Mouse (Mus musculus) left cerebral cortex, adult 18-20 months (tissue): ENCODE data around the gene Cenpb. TPM values are rescaled to one million over a fixed set of nuclear protein-coding genes. Genes with fewer than 3 reads are reported as not detected.
A peak's percentile ranks its signal among the peaks of the same experiment; 100 is the strongest.

Experiments
- DNase-seq, 2 experiments: peaks; one replicate each; pipeline ENCODE4 v3.0.0; 2021 to 2022; ENCODE audit warnings: low spot score in 2 of 2, mixed read lengths in 1 of 2
- total RNA-seq, 2 experiments: library from RNA; stranded (reverse); gene quantifications; 2 replicates each; pipeline ENCODE4 v1.2.3; 2021

Cenpb gene
- total RNA-seq, 2 experiments from 2014 or later = 64.2 to 64.3 TPM

DNA sequence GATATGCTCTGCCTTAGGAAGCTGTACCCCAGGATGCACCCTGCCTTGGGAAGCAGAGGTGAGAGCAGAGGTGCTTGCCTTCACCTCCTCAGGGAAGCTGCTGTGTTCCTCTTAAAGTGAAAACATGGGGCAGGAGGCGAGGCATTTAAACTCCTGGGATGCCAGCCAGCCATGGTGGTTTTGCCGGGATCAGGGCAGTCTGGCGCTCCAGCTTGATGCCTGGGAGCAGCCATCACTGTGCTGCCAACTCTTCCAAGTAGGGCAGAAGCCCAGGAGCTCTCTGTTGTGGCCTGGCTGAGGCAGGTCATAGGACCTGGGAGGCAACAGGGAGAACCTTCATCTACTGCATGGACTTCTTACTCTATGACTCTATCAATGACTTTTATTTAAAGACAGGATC is 21.4 kb upstream of the Cenpb start:
- DNase-seq = no peak

DNA sequence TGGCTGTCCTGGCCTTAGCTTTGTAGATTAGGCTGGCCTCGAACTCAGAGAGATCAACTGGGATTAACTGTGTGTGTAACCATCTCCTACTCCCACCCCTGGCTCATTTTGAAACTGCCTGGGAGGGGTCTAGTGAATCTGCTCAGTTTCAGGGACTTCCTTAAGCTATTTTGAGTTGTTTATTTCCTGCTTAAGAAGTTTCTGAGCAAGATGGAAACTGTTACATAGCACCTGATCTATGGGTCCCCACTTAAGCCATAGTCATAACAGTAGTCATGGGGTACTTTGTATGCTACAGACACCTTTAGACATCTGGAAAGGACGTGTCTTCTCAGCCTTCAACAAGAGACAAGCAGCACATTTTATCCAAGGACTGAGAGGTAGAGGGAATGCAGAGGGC is 20.8 kb upstream of the Cenpb start:
- no peak for DNase-seq

DNA sequence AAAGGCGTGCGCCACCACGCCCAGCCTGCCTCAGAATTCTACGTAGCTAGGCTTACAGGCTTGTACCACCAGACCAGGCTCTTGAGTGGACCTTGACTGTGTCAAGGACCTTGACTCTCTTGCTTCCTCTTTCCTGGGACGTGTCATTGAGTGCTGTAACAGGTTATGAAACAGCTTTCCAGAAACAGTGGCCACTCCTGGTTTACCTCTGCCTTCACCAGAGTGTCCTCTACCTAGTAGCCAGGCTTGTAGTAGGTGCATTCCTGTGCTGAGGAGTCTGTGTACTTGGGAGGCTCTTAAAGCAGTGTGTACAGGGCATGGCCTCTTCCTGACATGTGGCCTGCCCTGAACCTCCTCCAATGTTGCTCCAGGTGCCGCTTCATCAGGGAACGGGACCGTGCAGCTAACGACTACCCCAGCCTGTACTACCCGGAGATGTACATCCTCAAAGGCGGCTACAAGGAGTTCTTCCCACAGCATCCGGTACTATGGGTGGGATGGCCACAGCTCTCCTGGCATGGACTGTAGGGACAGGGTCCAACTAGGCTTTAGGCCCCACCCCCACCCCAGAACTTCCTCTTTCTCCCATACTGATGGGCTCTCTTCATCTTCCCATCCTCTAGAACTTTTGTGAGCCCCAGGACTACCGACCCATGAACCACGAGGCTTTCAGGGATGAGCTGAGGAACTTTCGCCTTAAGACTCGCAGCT is 16.9 kb upstream of the Cenpb start:
- DNase-seq = no peak

DNA sequence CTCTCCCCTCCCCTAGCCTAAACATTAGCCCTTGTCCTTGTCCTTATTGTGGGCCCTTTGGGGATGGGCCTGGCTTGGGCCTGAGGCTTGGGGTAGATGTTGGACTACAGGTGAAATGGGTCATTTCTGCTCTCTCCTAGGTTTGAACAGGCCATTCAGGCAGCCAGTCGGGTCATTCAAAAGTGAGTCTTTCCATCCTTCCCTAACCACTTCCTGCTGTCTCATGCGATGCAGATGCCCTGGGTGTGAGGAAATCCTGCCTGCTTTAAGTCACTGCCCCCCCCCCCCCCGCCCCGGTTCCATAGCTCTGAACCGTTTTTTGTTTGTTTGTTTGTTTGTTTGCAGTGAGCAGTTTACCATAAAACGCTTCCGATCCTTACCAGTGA is 11.1 kb upstream of the Cenpb start:
- no peak for DNase-seq

DNA sequence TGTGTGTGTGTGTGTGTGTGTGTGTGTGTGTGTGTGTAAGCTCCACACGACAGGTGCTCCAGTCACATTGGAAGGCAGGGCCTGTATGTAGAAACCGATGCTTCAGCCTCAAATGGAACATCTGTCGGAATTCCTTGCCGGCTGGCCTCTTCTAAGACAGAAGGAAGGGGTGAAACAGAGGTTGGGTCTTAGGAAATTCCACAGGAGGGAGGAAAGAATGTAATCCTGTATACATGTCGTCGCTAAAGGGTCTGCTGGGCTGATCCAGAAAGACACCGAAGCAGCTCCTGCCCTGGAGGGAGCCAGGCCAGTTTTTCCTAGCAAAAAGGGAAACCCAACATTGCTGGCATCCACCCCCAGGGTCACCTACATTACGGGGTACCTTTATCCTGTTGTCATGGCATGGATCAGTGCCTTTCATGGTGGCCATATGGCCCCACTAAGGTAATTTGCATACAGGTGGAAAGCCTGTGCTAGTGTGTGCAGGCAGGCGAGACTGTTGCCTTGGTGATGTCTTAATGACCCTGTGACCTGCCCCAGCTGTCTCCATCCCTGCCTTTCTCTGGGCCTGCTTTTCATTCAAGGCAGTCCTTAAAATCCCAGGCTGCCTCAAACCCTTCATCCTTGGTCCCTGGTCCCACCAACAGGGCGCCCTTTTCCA is 10.6 kb upstream of the Cenpb start:
- no peak for DNase-seq

DNA sequence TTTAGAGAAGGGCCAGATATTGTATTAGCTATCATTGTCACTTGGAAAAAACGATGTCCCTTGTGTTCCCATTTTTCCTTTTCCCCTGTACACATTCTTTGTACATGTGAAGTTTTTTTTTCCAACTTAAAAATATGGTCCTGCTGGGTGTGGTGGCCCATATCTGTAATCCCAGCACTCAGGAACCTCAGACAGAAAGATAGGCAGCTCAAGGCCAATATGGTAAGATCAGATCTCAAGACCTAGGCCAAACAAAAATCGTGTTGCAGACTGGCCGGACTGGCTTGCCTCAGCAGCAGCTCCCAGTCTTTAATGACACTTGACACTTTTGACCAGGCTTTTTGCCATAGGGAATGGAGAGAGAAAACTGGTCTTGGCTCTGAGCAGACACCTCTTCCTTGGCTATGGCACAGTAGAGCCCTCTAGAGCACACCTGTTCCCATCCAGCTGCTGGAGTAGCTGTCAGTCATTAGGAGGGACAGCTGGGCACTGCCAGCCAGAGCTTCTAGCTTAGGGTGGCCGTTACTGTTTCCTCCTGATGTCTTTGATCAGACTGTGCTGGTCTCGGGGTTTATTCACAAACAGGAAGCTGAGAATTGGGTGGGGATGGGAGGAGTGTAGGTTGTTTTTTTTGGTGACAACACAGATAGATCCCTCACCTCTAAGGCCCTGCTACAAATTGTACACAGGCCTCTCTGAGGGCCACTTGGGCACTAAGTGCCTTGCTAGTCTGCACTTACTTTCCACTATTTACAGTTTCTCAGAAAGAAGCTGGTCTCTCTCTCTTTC is 9.8 kb upstream of the Cenpb start:
- no peak for DNase-seq

DNA sequence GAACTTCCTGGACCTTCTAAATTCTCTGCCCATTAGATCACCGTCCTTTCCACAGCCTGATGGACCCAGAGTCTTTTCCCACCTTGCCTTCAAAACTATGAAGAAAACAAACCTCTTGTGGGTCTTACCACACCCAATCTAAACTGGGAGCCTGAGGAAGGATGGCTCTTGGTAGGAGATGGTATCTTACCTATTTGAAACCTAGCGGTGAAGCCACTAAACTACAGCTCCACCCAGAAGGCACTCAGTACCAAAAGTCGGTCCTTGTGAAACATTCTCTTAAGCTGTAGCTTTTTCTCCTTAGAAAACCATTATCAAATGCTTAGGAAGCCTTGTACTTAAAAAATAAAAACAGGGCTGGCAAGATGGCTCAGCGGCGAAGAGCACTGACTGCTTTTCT is 8.4 kb upstream of the Cenpb start:
- DNase-seq = no peak

DNA sequence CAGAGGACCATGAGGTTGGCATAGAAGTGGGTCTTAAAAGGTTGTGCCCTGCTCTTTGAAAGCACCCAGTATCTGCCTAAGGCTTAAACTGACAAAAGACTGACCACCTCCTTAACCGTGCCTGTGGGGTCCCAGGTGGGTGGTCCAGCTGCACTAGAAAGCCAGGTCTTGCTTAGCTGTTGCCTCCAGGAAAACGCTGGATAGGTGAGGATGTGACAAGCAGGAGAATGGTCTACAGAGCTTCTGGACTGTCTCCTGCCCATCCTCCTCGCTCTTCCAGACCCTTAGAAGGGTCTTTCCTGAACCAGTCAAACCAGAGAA is 7.7 kb upstream of the Cenpb start:
- DNase-seq = no peak

DNA sequence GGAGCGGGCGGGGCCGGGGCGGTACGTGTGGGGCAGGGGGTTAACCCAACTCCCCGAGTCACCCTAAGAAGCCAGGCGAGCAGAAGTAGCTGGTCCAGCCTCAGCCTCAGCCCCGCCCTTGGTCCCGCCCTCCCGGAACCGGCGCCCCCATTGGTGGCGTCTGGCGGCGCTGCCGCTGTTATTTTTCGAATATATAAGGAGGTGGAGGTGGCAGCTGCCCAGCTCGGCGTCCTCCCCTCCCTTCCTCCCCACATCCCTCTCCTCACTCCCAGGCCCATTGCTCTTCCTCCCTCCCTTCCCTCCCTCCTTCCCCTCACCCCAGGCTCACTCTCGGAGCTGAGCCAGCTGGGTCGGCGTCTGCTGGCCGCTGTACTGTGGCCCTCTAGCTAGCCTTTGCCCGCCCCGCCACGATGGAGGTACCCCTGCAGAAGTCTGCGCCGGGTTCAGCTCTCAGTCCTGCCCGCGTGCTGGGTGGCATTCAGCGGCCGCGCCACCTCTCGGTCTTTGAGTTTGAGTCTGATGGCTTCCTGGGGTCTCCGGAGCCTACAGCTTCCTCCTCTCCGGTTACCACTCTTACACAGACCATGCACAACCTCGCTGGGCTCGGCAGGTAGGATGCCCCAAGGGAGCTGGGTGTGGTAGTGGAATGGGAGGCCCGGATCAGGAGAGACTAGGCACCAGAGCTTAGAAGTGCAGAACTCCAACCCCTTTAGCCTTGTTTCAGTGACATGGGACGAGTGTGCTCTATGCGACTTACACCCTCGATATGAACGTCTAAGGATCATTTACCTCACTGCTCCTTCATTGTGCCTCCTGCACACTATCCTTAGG is 7.1 kb upstream of the Cenpb start, which contains the start of the genes Cdc25b and Spef1:
TSS of gene Cdc25b (plus strand) at position 179 of the 831 bp plus-strand sequence.
TSS of gene Spef1 (minus strand) at position 512 of the 831 bp plus-strand sequence.
- peak; percentile 73 to 84 for DNase-seq

DNA sequence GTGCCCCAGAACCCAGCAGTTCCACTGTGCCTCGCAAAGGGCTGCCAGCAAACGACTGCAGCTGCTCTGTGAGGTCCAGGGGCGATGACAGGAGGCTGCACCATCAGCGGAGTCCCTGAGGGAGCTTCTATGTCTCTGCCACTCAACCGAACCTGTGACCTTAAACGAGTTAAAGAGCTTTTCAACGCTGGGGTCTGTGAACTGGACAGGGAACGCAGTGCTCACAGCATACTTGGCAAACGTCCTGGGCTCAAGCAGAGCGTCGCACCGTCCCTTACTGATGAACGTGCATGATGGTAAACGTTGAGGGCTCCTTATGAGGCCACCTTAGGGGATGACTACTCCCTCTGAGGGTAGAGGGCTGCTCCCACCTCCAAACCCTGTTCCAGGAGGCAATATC is 6.5 kb upstream of the Cenpb start:
- DNase-seq = no peak

DNA sequence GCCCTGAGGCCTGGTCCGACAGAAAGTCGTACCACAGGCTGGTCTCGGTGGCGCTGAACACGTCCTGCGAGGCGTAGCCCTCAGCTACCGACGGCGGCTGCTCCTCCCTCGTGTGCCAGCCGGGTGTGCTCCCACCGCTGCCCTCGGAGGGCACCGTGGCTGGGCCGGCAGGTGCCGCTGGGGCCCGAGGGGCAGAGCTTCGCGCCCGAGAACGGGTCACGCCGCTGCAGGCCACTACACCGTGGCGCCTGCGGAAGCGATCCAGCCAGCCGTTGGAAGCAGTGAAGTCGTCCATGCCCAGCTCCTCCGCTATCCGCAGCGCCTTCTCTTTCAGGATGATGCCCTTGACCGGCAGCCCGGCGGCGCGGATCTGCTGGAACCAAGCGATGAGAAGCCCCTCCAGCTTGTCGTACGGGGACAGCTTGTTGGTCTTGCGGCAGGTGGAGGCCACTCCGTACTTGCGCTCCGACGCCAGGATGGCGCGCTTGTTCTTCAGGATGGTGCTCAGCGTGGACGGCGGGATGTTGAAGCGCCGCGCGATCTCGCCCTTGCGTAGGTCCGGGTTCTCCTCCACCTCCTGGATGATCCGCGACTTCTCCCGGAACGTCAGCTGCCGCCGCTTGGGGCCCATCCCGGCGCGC is 501 bp downstream of the Cenpb start:
- DNase-seq = peak; percentile 42 to 58

DNA sequence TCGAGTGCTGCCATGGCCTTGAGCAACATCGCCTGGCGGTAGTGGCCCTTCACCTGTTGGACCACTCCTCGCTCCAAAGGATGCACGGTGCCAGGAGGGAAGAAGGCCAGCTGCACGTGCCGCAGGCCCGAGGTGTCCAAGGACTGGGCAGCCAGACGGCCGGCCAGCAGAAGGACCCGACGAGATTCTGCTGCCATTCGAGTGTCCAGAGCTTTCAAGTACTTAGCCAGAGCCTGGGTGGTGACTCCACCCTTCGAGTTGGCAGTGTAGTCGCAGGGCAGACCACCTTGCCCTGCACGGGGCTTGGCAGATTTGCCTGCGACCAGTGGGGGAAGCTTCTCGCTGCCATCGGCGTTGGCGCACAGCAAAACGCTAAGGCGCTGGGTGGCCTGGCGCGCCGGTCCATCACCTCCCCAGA is 1.0 kb downstream of the Cenpb start:
- peak in 1 of 2 experiments; percentile 23 for DNase-seq

DNA sequence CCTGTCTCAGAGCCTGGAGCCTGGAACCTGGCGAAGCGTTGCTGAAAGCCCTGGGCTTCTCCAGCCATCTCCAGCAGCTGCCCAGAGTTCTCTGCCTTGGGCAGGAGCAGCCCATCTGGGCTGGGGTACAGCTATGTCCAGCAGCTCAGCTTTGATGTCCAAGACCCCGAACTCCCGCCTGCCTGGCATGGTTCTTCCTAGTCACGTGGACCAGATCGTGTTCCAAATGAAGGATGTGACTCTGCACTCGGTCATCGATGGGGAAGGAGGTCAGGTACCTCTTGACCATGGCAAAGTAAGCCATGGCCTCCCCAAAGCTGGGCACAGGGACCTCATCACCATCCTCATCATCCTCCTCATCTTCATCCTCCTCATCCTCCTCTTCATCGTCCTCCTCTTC is 1.9 kb downstream of the Cenpb start:
- no peak for DNase-seq

DNA sequence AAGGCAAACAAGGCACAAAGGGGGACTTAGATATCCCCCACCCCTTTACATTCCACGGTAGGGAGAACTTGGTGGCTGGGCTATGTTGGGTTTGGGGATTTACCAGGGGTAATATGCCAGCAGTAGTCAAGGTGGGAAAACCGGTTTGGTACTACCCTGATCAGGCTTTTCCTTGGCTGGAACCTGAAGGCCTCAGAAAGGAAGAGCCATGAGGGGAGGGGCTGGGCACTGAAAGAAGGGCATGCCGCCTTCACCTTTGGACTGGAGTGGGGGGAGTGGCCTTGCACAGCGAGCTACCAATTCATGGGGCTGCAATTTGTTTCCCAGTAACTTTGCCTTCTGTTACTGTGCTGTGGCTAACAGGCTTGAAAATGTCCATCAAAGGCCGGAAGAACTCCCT is 3.4 kb downstream of the Cenpb start:
- no peak for DNase-seq

DNA sequence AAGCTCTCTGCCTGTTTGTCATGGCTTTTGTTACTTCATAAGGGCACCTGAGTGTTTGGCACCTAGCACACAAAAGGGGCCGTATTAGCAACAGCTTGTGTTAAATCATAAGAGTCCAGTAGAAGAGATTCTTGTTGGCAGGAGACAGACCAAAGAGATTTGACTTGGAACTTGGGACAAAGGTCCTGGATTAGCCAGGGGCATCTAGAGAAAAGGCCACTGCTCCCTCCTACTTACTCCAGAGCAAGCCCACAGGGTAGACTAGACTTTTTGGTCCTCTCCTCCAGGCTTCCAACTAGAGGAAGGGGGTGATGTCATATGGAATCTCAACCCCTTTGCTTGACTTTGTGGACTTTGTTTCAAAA is 3.9 kb downstream of the Cenpb start:
- no peak for DNase-seq

DNA sequence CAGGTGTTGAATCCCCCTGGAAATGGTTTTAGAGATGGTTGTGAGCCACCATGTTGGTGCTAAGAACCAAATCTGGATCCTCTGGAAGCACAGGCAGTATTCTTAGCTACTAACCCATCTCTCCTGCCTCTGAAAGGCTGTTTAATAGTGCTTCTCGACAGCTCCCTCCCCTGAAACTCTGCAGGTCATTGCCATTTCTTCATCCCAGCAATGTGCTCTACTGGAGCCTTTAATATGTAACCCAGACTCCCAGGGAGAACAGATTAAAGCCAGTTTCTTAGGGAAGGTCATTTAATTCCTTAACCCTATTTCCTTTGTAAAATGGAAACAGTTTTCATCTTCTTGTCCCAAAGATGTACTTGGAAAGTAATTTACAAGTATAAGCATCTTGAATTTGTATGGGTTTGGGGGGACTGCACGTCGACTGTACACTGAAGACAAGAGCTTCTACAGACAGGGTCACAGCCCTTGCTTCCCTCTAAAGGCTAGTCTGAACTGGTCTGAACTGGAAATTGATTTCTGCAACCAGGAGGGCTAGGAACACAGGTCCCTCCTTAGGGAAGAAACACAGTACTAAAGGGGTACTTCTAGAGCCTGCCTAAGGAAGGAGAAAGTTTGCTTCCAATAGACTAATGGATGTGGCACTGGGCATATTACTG is 4.5 kb downstream of the Cenpb start:
- no peak for DNase-seq

DNA sequence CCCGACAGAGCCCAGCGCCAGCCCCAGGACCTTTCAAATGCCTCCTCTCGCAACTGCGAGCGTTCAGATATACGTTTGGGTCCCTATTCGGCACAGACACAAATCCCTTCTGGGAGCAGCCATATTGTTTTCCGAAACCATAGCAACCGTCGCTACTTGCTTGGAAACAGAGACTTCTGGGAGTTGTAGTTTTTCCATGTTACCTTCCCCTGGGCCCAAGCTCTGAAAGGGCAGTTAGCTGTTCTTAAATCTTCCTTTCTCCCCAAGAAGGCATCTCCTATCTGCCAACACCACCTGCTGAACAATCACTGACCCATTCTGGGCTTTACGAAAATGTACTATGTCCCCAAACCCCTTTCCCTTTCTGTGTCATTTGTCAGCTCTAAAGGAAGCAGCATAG is 5.2 kb downstream of the Cenpb start:
- DNase-seq = peak; percentile 59 to 68

DNA sequence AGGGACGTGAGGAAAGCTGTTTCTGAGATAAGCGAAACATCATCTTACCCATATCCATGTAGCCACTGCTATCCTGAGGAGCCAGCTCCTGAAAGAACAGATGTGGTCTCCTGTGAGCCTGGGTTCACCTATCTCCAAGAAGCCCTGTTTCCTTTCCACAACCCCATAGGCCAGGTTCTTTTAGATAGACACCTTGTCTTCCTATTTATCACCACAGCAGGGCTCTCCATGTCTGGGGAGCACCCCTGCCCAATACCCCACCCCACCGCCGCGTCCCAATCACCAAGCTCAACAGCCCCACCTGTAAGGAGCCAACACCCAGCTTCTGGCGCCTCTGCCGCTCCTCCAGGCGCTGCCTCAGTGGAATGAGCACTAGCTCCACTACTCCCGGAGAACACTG is 7.5 kb downstream of the Cenpb start:
- no peak for DNase-seq

DNA sequence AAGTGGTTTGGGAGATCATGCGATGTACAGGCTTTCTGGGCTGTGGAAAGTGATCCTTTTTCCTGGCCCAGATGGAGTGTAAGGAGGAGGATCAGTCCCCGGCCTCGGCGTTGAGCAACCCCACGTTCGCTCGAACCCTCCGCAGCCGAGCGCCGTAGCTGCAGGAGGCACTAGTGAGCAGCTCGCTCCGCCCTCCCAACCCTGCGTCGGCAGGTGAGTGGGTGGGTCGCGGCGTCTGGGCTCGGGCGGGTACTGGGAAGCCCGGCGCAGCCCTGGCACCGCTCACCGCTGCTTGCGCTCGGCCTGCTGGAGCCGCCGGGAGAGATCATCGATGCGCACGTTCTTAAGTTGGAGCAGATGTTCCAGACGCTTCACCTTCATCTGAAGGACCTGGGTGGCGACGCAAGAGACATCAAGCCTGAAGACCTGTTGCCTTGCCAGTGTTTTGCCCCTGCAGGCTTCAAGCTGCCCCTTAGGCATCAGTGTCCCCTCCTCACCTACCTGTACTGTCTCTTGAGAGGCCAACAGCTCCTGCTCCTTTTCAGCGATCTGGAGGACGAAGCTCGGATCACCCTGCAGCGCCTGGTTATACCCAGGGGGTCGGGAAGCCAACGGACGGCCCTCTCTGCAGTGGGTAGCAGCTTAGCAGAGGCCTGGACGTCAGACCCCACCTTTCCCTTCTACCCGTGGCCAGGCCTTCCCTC is 8.3 kb downstream of the Cenpb start:
- DNase-seq = peak; percentile 77 to 79

DNA sequence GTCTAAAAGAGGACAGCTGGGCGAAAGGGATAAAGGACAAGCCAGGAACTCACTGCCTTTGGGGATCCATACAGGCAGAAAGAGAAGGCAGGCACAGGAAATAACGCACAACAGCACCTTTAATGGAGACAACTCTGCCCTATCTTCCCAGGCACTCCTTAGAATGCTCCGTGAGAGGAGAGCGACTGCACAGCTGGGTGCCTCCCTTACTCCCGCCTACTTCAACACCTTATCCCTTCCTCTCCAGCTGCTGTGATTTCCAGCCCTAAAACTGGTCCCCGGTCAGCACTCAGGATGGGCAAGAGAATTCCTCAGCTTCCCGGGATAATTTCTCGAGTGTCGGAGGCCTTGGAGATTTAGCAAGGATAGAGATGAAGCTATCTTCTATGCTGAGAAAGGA is 8.9 kb downstream of the Cenpb start:
- DNase-seq = no peak
